Mouse (Mus musculus) gastrocnemius, adult 2 months (tissue): ENCODE results near the gene Prkag2. TPM values are rescaled to one million over a fixed set of nuclear protein-coding genes. Genes with fewer than 3 reads are reported as not detected.

Source experiments
- DNase-seq: peaks from one replicate; pipeline ENCODE4 v3.0.0; 2022
- H3K27ac ChIP-seq: fragments of 200-600 bp; 2 replicates; pipeline ENCODE4 v1.8.1; 2022; ENCODE audit warnings: mild to moderate bottlenecking
- H3K4me3 ChIP-seq: fragments of 200-600 bp; 2 replicates; pipeline ENCODE4 v1.8.1; 2022; ENCODE audit warnings: mild to moderate bottlenecking, moderate library complexity
- CTCF ChIP-seq: fragments of 200-600 bp; IDR thresholded peaks from 2 replicates; pipeline ENCODE4 v1.8.1; 2022; ENCODE audit warnings: antibody characterized with exemption, mild to moderate bottlenecking, moderate library complexity
- intact Hi-C: fragments of 180-260 bp; cut with DNase I; formaldehyde crosslinking; loops from one replicate; pipeline ENCODE4 v1.15.1; 2025
- total RNA-seq, 2 experiments: library from RNA; stranded (reverse); gene quantifications; 2 replicates each; pipeline ENCODE4 v1.2.3; 2021

The Prkag2 gene
- total RNA-seq, 2 experiments from 2014 or later: 10.7 to 11.0 TPM

DNA sequence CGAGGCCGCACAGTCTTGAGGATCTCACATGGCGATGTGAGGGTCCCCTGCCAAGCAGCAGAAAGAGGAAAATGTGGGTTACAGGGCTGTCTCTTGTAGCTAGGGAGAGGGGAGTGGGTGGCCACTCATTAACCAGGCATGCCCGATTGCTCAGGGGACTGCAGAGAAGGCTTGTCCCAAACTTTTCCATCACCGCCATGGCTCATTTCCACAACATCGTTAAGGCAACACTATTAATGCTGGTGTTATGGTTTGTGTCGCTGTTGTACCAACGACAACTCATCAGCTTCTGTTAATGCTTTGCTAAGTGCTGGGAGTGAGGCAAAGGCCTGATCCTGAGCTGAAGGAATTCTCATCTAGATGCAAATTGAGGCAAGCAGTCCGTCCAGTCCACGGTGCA is 165.0 kb downstream of the Prkag2 start:
- no peak overlapping the region for H3K27ac ChIP-seq
- intact Hi-C loops: no loop called here
- no peak for TF ChIP-seq CTCF
- DNase-seq: no peak
- H3K4me3 ChIP-seq: no peak overlapping the region

DNA sequence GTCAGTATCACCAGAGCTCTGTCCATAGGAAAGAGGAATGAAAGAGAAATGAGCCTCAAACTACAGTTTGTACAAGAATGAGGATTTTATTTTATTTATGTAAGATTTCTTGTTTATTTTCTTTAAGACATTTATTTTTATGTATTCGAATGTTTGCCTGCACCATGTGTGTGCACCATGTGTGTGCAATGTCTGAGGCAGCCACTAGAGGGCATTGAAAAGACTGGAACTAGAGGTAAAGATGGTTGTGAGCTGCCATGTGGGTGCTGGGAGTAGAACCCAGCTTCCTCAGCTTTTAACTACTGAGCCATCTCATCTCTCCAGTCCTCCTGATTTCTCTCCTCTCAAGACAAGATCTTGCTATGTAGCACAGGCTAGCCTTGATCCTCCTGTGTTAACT is 166.7 kb downstream of the Prkag2 start:
- intact Hi-C loops: no loop called here
- Histone ChIP-seq H3K4me3 (no peak overlapping the region), H3K27ac (no peak overlapping the region)
- no peak for DNase-seq
- TF ChIP-seq CTCF: peak; percentile 32; the same call in 1 of the 2 replicates

DNA sequence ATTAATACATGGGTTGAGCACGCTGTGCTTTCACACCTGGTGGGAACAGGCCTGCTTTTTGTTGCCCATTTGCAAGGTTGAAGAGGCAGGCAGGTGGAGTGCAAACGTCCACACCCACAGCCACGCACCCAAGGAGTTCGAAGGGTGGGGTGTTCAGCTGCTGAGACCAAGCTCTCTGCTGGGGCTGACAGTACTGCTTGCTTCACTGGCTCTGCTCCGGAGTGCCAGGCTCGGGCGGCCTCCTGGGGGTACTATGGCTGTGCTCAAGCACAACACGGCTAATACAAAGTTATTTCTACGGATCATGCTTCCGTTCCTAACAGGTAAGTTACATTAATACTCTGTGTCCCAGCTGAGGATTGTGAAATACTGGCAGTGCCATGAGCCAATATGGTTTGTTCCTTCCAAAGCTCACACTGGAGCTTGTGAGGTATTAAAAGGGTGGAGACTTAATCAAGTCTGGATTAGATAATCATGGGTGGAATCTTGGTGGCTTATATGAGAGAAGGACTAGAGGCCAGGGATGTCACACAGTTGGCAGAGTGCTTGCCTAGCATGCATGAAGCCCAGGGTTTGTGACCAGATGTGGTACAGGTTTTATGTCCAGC is 168.8 kb downstream of the Prkag2 start:
- H3K4me3 ChIP-seq: no peak overlapping the region
- no peak for DNase-seq
- no peak for TF ChIP-seq CTCF

DNA sequence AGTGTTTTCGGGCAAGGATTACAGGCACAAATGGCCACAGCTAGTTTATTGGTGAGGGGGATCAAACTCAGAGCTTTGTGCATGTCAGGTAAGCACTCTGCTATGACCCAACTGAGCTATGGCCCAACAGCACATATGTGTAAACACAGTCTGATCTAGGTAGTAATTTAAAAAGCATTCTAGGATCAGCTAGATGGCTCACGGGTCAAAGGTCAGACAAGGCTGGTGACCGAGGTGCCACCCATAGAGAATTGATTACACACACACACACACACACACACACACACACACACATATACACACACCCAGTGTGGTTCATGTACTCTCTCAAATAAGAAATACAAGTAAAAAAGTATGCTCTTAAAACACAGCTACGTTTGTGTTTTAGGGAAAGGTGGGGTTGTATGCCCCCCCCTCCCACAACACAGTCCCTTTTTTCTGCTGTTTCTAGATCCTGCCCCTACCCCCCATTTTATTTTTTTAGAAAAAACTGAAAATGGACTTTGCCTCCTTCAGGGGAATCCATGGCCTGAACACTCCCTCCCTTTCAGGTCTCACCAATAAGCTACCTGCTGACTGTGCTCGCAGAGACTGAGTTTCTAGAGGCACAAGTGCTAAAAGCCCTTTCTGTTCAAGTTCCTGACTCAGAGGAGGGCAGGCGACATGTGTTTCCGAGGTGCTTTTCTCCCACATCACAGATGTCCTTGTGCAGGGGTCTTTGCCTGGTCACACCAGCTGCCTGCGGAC is 169.4 kb downstream of the Prkag2 start:
- no peak overlapping the region for H3K27ac ChIP-seq
- no peak overlapping the region for H3K4me3 ChIP-seq
- no peak for DNase-seq
- intact Hi-C loops: no loop called here
- TF ChIP-seq CTCF: no peak

More for the DNA sequence above, 168.8 kb downstream of the Prkag2 start:
- intact Hi-C loops: no loop called here
- no peak overlapping the region for H3K27ac ChIP-seq

- Histone ChIP-seq H3K4me3 (no peak overlapping the region), H3K27ac (no peak overlapping the region)
- DNase-seq: no peak
- no peak for TF ChIP-seq CTCF
- intact Hi-C loops: no loop called here
Measured at GRCm38 (mm10) chr5:24928816-24929215, 171.6 kb downstream of the Prkag2 start.

- no peak for DNase-seq
- TF ChIP-seq CTCF: no peak
- intact Hi-C loops: no loop called here
- no peak overlapping the region for H3K27ac ChIP-seq
- no peak overlapping the region for H3K4me3 ChIP-seq
Measured at GRCm38 (mm10) chr5:24927706-24928105, 172.7 kb downstream of the Prkag2 start.

- H3K27ac ChIP-seq: no peak overlapping the region
- intact Hi-C loops: no loop called here
- no peak overlapping the region for H3K4me3 ChIP-seq
- no peak for TF ChIP-seq CTCF
- DNase-seq: no peak
Measured at GRCm38 (mm10) chr5:24919155-24919554, 181.3 kb downstream of the Prkag2 start.

GRCm38 (mm10) chr5:24916511-24916910 is 183.9 kb downstream of the Prkag2 start:
- no peak for DNase-seq
- Histone ChIP-seq H3K4me3 (no peak overlapping the region), H3K27ac (no peak overlapping the region)
- intact Hi-C loops: no loop called here
- TF ChIP-seq CTCF: no peak

GRCm38 (mm10) chr5:24915119-24915518 is 185.3 kb downstream of the Prkag2 start:
- intact Hi-C loops: no loop called here
- no peak for DNase-seq
- TF ChIP-seq CTCF: no peak
- Histone ChIP-seq H3K27ac (no peak overlapping the region), H3K4me3 (no peak overlapping the region)

DNA sequence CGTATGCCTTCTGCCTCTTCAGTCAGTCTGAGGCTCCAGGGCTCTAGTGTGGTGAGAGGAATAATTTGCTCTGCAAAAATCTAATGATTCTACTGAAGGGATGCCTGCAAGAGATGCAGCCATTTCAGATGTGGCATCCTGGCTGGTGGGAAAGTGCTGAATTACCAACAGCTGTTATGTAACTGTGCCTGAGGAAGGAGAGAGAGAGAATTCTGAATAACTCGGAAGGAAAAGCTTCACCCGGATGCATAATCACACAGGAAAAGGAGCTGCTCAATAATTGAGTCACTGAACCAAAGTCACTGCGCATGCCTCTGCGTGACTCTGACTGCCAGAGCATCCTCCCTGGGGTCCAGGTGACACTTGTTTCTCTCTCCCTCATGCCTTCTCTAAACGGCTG is 186.8 kb downstream of the Prkag2 start:
- TF ChIP-seq CTCF: no peak

GRCm38 (mm10) chr5:24908820-24909716 is 191.4 kb downstream of the Prkag2 start:
- intact Hi-C loops: loop anchor here (2.0 kb wide), 2 partner anchors 52 to 64 kb away; no protein-coding TSS in a partner anchor
- peak; percentile 93 for DNase-seq
- peak overlapping the region; percentile 92 for H3K4me3 ChIP-seq
- peak; percentile 50 for TF ChIP-seq CTCF
- peak overlapping the region; percentile 93 for H3K27ac ChIP-seq

More for the DNA sequence above, 186.8 kb downstream of the Prkag2 start:
- DNase-seq: no peak
- intact Hi-C loops: no loop called here
- Histone ChIP-seq H3K27ac (no peak overlapping the region), H3K4me3 (no peak overlapping the region)

GRCm38 (mm10) chr5:24908141-24908819 is 192.2 kb downstream of the Prkag2 start:
- Histone ChIP-seq H3K4me3 (peak overlapping the region; percentile 92), H3K27ac (peak overlapping the region; percentile 93)
- intact Hi-C loops: loop anchor here (2.0 kb wide), 2 partner anchors 53 to 65 kb away; no protein-coding TSS in a partner anchor
- DNase-seq: peak; percentile 88
- peak; percentile 65 for TF ChIP-seq CTCF
